Mouse (Mus musculus) lung, adult 2 months (tissue): ENCODE measurements around the gene Cdc20b. TPM values are rescaled to one million over a fixed set of nuclear protein-coding genes. Genes with fewer than 3 reads are reported as not detected.

Source experiments
- DNase-seq: peaks from one replicate; pipeline ENCODE4 v3.0.0; 2022
- H3K4me1 ChIP-seq: fragments of 200-500 bp; 2 replicates; pipeline ENCODE4 v1.6.1; 2011; ENCODE audit warnings: low read length; ENCODE audit not compliant: control insufficient read depth, insufficient read depth
- H3K4me3 ChIP-seq: fragments of 200-500 bp; replicated peaks from 2 replicates; pipeline ENCODE3; 2011; ENCODE audit warnings: low read depth, mild to moderate bottlenecking, control low read depth, low read length; ENCODE audit errors: extremely low read depth
- CTCF ChIP-seq: fragments of 200-500 bp; IDR thresholded peaks from 2 replicates; pipeline ENCODE4 v1.5.1; 2011; ENCODE audit warnings: mild to moderate bottlenecking, low read length, control low read depth; ENCODE audit not compliant: insufficient read depth
- POLR2A ChIP-seq: fragments of 200-500 bp; IDR thresholded peaks from 2 replicates; pipeline ENCODE4 v1.6.1; 2011; ENCODE audit warnings: low read depth, mild to moderate bottlenecking, control low read depth, low read length, borderline replicate concordance; ENCODE audit errors: extremely low read depth
- WGBS: fragments of 180-500 bp; shearing (Covaris S2); methylation state at CpG from one replicate; pipeline ENCODE4 v1.1.7; 2018; 5-methylcytosine and 5-hydroxymethylcytosine counted together
- polyA plus RNA-seq: library from polyadenylated mRNA; depleted of rRNA; stranded (reverse); fragments of >200 nt; gene quantifications from 2 replicates; pipeline ENCODE4 v1.2.3, GENCODE M21; 2012; rRNA removed

The Cdc20b gene
- polyA plus RNA-seq, 1 experiment = 0.27 TPM

GRCm38 (mm10) chr13:113118977-113119376 is 84.1 kb downstream of the Cdc20b start:
- no peak overlapping the region for H3K4me3 ChIP-seq
- H3K4me1 ChIP-seq = no peaks in the 10 kb centered on the region
- 47% methylated on average over 4 of the region's 4 CpGs for WGBS
- no peak for TF ChIP-seq CTCF
- TF ChIP-seq POLR2A = no peak
- DNase-seq = no peak

- H3K4me3 ChIP-seq = no peak overlapping the region
- 83% methylated on average over 17 of the region's 17 CpGs for WGBS
- DNase-seq = no peak
- H3K4me1 ChIP-seq = no peaks in the 10 kb centered on the region
- TF ChIP-seq POLR2A (no peak), CTCF (no peak)
These were observed 85.7 kb downstream of the Cdc20b start for GRCm38 (mm10) chr13:113120324-113121237.

- WGBS = 91% methylated on average over 14 of the region's 14 CpGs
These were observed 86.4 kb downstream of the Cdc20b start for GRCm38 (mm10) chr13:113121326-113121725.

GRCm38 (mm10) chr13:113129974-113130373 is 95.1 kb downstream of the Cdc20b start:
- no peak for TF ChIP-seq POLR2A
- TF ChIP-seq CTCF = no peak
- no peak overlapping the region for H3K4me3 ChIP-seq
- 69% methylated on average over 1 of the region's 1 CpGs for WGBS
- no peaks in the 10 kb centered on the region for H3K4me1 ChIP-seq
- no peak for DNase-seq

More at GRCm38 (mm10) chr13:113121326-113121725, 86.4 kb downstream of the Cdc20b start:
- no peaks in the 10 kb centered on the region for H3K4me1 ChIP-seq
- no peak for DNase-seq
- no peak overlapping the region for H3K4me3 ChIP-seq
- no peak for TF ChIP-seq CTCF
- TF ChIP-seq POLR2A = no peak

DNA sequence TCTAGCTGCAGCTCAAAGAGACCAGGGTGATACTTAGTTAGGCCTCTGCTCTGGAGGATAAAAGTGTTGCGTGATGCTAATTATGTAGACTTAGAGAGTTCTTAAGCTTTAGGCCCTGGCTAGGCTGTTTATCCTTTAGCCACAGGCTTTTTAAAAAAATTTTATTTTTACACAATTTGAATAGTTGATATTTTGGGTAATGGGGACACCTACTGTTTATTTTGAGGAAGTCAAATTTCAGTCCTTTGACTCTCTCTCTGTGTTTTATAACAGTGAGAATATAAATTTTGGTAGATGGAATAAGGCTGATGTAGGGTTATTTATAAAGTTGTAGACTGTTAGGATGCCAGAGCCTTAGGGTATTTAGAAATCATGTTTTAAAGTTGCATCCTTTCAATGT is 104.7 kb downstream of the Cdc20b start:
- no peak for DNase-seq
- 92% methylated on average over 1 of the region's 1 CpGs for WGBS
- TF ChIP-seq POLR2A (no peak), CTCF (no peak)
- Histone ChIP-seq H3K4me3 (no peak overlapping the region), H3K4me1 (no peaks in the 10 kb centered on the region)

Other genes starting within 250 kb of the Cdc20b start
- gene Plpp1, start 234.3 kb upstream of the Cdc20b start, polyA plus RNA-seq = 171 and 191 TPM in 2 replicates
- gene Mtrex, start 107.7 kb upstream of the Cdc20b start, polyA plus RNA-seq = 5.0 and 8.2 TPM in 2 replicates
- 3.3 and 5.4 TPM in 2 replicates for gene Dhx29, start 107.7 kb upstream of the Cdc20b start, polyA plus RNA-seq
- gene Ccno, start 47.3 kb upstream of the Cdc20b start, polyA plus RNA-seq = 5.9 and 8.4 TPM in 2 replicates
- 0.47 and 0.66 TPM in 2 replicates for gene Mcidas, start 41.3 kb upstream of the Cdc20b start, polyA plus RNA-seq
- 6.8 and 10.6 TPM in 2 replicates for gene Gpx8, start 11.3 kb downstream of the Cdc20b start, polyA plus RNA-seq
- gene Gzma, start 65.9 kb downstream of the Cdc20b start, polyA plus RNA-seq = 6.1 and 6.4 TPM in 2 replicates
- gene Esm1, start 174.5 kb downstream of the Cdc20b start, polyA plus RNA-seq = 5.7 and 12.2 TPM in 2 replicates
- 0.11 TPM in 1 of 2 replicates, not detected in the other for gene Gzmk, start 190.8 kb downstream of the Cdc20b start, polyA plus RNA-seq